Mouse (Mus musculus) hindbrain, embryonic 16.5 days (tissue): ENCODE measurements at regions not wholly inside any gene's neighbourhood (a gene's known extent, or its start where the extent isn't known, plus 50 kb on each side); places are given as distances from the start of the nearest gene placed in this dataset.
A peak's percentile ranks its signal among the peaks of the same experiment; 100 is the strongest.

Experiments used
- ATAC-seq: fragments of 200-750 bp; cut with Nextera tagmentation; 2 replicates; pipeline ENCODE4 v1.8.0; 2017; ENCODE audit warnings: moderate TSS enrichment, moderate library complexity
- H3K27ac ChIP-seq: fragments of 300-500 bp; sonication (generic); 2 replicates; pipeline ENCODE4 v1.5.1; 2014; ENCODE audit warnings: low read depth, mild to moderate bottlenecking, control low read depth, low read length, moderate library complexity
- H3K27me3 ChIP-seq: fragments of 300-500 bp; sonication (generic); replicated peaks from 2 replicates; pipeline ENCODE4 v1.6.1; 2014; ENCODE audit warnings: low read length; ENCODE audit not compliant: control insufficient read depth, insufficient read depth
- H3K36me3 ChIP-seq: fragments of 300-500 bp; sonication (generic); 2 replicates; pipeline ENCODE4 v1.6.1; 2014; ENCODE audit warnings: mild to moderate bottlenecking, low read length, moderate library complexity, mixed read lengths; ENCODE audit not compliant: control insufficient read depth, insufficient read depth
- H3K4me1 ChIP-seq: fragments of 300-500 bp; sonication (generic); 2 replicates; pipeline ENCODE4 v1.6.1; 2014; ENCODE audit warnings: low read depth, low read length; ENCODE audit not compliant: control insufficient read depth, insufficient read depth
- H3K4me2 ChIP-seq: fragments of 300-500 bp; sonication (generic); 2 replicates; pipeline ENCODE4 v1.6.1; 2014; ENCODE audit warnings: mild to moderate bottlenecking, low read length, control low read depth, moderate library complexity
- H3K4me3 ChIP-seq: fragments of 300-500 bp; sonication (generic); 2 replicates; pipeline ENCODE4 v1.5.1; 2014; ENCODE audit warnings: mild to moderate bottlenecking, low read length, control low read depth, moderate library complexity
- H3K9ac ChIP-seq: fragments of 300-500 bp; sonication (generic); 2 replicates; pipeline ENCODE4 v1.6.1; 2014; ENCODE audit warnings: low read depth, mild to moderate bottlenecking, control low read depth, low read length, moderate library complexity
- H3K9me3 ChIP-seq: fragments of 300-500 bp; sonication (generic); 2 replicates; pipeline ENCODE4 v1.6.1; 2014; ENCODE audit warnings: mild to moderate bottlenecking, low read length, moderate library complexity; ENCODE audit not compliant: control insufficient read depth
- WGBS: fragments of 180-500 bp; shearing (Covaris S2); extraction: QIAGEN DNeasy Blood & Tissue Kit; methylation state at CpG from one replicate; pipeline ENCODE4 v1.1.7; 2014; 5-methylcytosine and 5-hydroxymethylcytosine counted together

DNA sequence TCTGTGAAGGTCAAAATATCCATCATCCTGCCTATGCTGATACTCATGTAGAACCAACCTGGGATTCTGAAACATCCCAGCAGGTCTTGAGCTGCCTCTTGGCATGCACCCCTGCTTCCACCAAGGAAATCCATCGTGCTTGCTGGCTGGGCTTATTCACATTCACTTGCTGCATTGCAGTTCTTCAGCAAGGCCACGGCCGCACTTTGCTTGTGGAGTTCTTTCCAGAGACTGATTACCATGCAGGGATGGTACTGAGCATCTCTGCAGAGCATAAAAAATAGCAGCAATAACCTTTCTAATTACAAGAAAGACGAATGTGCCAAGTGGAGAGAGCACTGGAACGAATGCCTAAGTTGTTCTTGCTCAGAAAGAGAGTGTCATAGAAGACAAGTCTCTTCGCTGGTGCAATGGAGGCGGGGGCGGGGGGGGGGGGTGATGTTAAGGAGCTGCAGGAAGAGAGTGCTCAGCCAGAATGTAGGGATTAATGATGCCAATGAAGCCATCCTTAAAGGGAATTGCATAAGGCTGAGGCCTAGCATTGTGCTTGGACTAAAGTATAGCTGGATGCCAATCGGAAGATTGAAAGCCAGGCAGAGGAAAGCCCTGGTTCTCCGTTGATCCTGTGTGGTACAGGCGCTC is 205.9 kb downstream of the AI593442 start:
- H3K36me3 ChIP-seq: no peaks in the 10 kb centered on the region
- H3K4me2 ChIP-seq: no peak overlapping the region
- no peaks in the 10 kb centered on the region for H3K9me3 ChIP-seq
- peaks cover 3% of the 10 kb centered on the region; the same call in 1 of the 2 replicates for H3K4me1 ChIP-seq
- peak; percentile 81 for ATAC-seq
- WGBS: 70% methylated on average over 11 of the region's 11 CpGs
- no peak overlapping the region for H3K9ac ChIP-seq
- no peak overlapping the region for H3K4me3 ChIP-seq
- peak overlapping the region; percentile 54 for H3K27ac ChIP-seq
- H3K27me3 ChIP-seq: no peaks in the 10 kb centered on the region

DNA sequence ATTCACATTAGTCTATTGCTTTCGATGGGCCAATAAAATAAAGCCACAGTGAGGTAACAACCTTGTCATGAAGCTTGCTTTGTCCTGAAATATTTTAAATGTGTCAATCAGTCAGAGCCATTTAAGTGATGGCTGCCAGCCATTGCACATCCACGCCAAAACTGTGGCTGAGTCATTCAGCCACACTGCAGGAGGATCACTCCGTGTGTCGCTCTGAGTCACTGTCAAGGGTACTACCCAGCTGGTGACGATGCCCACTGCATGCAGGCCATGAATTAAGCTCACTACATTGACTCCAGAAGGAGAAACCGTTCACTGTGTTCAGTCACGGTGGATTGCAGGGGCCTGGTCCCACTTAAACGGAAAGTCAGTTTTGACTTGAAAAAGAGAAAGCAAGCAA is 206.7 kb downstream of the AI593442 start:
- WGBS: 65% methylated on average over 8 of the region's 8 CpGs
- no peak overlapping the region for H3K9ac ChIP-seq
- H3K36me3 ChIP-seq: no peaks in the 10 kb centered on the region
- H3K27me3 ChIP-seq: no peaks in the 10 kb centered on the region
- peak; percentile 73; the same call in 1 of the 2 replicates for ATAC-seq
- H3K4me2 ChIP-seq: no peak overlapping the region
- H3K4me3 ChIP-seq: no peak overlapping the region
- H3K27ac ChIP-seq: peak overlapping the region; percentile 18; the same call in 1 of the 2 replicates
- peaks cover 3% of the 10 kb centered on the region; the same call in 1 of the 2 replicates for H3K4me1 ChIP-seq
- H3K9me3 ChIP-seq: no peaks in the 10 kb centered on the region

DNA sequence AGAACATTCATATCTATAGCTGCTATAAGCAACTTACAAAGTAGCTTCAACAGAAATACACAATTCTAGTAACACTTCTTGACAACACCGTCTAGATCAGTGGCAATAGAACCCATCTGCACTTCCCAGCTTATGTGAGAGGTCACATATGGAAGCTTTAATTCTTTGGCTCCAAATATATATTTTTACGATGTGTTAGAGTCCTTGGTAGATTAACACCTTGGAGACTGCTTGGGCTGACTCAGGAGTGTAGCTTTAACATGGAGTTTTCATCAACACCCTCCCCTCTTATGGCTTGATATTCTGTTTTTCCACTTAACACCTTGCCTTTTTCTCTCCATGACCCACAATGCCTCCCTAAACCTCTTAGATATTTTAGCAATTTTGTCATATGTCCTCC is 221.1 kb downstream of the AI593442 start:
- no peak overlapping the region for H3K4me2 ChIP-seq
- no peaks in the 10 kb centered on the region for H3K4me1 ChIP-seq
- H3K4me3 ChIP-seq: no peak overlapping the region
- ATAC-seq: no peak
- no peak overlapping the region for H3K27ac ChIP-seq
- no peak overlapping the region for H3K9ac ChIP-seq
- no peaks in the 10 kb centered on the region for H3K27me3 ChIP-seq
- no peaks in the 10 kb centered on the region for H3K9me3 ChIP-seq
- 90% methylated on average over 2 of the region's 2 CpGs for WGBS
- no peaks in the 10 kb centered on the region for H3K36me3 ChIP-seq

DNA sequence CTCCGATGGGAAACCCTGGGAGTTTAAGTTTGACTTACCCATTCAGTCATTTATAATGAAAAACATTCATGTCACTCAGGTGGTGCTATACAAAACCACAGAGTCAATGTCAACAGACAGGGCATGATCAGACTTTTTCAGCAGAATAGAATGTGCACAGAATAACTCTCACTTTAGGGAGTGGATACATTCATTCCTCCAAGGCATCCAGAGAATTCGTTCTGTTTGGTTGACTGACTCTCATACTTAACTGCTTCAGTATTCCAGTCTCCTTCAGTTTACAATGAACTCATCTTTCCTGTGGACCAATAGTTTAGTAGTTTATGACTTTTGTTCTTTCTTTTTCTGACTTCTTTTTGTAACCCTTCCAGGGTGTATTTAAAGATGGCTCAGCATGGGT is 225.1 kb downstream of the AI593442 start:
- ATAC-seq: no peak
- Histone ChIP-seq H3K4me1 (no peaks in the 10 kb centered on the region), H3K27ac (no peak overlapping the region), H3K36me3 (no peaks in the 10 kb centered on the region), H3K4me2 (no peak overlapping the region), H3K27me3 (no peaks in the 10 kb centered on the region), H3K4me3 (no peak overlapping the region), H3K9me3 (no peaks in the 10 kb centered on the region), H3K9ac (no peak overlapping the region)
- WGBS: 79% methylated on average over 2 of the region's 2 CpGs

DNA sequence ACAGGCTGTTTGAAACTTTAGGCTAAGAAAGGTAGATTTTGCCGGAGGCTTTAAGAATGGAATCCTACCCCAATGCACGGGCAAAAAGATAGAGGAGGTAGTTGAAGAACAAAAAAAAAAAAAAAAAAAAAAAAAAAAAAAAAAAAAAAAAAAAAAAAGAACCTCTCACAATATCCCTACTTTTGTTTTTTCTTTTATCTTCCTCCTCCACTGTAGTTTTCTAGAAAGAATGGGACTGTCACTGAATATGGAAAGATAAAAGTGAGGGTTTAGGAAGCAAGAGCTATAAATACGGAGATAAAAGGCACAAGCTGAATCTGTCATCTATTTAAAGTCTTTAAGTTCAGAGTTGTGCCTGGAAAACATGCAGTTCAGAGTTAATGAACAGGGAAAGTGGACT is 227.8 kb downstream of the AI593442 start:
- Histone ChIP-seq H3K27me3 (no peaks in the 10 kb centered on the region), H3K9me3 (no peaks in the 10 kb centered on the region), H3K36me3 (no peaks in the 10 kb centered on the region), H3K9ac (no peak overlapping the region), H3K4me2 (no peak overlapping the region), H3K4me3 (no peak overlapping the region), H3K4me1 (no peaks in the 10 kb centered on the region), H3K27ac (no peak overlapping the region)
- 84% methylated on average over 3 of the region's 3 CpGs for WGBS
- no peak for ATAC-seq

DNA sequence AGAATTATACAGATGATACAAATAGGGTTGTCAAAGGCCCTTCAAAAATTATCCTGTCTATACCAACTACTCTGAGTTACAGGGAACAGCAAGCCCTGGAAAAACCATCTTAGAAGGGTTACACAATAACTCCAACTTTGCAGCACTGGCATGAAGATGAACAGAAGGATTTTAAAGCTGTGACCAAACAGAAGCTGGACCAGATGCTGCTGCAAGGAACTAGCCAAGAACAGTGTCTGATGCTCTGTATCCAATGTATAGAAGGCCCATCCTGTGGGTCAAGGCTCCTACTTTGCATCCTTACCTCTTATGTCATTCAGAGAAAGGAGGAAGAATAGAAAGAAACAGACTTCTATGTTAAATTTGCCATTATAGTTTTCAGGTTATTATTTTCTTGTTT is 231.3 kb downstream of the AI593442 start:
- ATAC-seq: no peak
- Histone ChIP-seq H3K9me3 (no peaks in the 10 kb centered on the region), H3K27ac (no peak overlapping the region), H3K4me3 (no peak overlapping the region), H3K36me3 (no peaks in the 10 kb centered on the region), H3K4me2 (no peak overlapping the region), H3K9ac (no peak overlapping the region), H3K27me3 (no peaks in the 10 kb centered on the region), H3K4me1 (no peaks in the 10 kb centered on the region)

DNA sequence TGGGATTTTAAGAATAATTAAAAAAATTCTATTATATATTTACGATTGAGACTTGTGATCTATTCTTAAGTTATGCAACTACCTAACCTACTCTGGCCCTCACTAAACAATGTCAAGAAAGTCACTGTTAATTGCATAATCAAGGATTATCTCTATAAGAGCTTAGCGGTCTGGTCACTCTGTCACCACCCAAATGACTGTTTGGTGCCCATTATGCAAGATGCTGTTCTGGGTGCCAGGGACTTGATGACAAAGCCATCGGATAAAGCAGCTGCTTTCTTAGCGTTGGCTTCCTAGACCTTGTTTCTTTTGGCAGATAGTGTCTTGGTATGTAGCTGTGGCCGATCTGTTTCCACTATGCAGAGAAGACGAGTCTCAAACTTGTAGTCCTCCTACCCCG is 236.4 kb downstream of the AI593442 start:
- no peaks in the 10 kb centered on the region for H3K9me3 ChIP-seq
- H3K36me3 ChIP-seq: no peaks in the 10 kb centered on the region
- no peak overlapping the region for H3K4me3 ChIP-seq
- no peak overlapping the region for H3K9ac ChIP-seq
- ATAC-seq: no peak
- no peaks in the 10 kb centered on the region for H3K4me1 ChIP-seq
- WGBS: 89% methylated on average over 7 of the region's 7 CpGs
- no peaks in the 10 kb centered on the region for H3K27me3 ChIP-seq
- no peak overlapping the region for H3K4me2 ChIP-seq
- H3K27ac ChIP-seq: no peak overlapping the region

DNA sequence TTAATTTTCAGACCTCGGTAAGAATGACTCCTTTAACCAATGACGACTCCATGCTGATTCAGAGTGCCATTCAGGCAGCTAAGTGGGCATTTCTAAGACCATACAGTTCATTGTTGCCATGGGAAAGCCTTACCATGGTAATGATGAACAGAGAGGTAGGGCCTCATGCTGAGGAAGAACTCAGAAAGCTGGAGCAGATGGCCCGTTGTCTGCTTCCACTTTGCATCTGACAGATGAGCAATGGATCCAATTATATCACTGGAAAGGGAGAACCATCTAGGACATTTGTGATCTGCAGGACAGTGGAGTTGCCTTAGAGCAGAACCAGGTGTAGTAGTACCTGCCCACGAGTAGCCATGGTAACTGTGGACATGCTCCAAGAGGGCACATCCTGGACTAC is 245.4 kb downstream of the AI593442 start:
- no peak overlapping the region for H3K9ac ChIP-seq
- H3K36me3 ChIP-seq: no peaks in the 10 kb centered on the region
- H3K27ac ChIP-seq: no peak overlapping the region
- H3K4me2 ChIP-seq: no peak overlapping the region
- H3K9me3 ChIP-seq: no peaks in the 10 kb centered on the region; the same call in 1 of the 2 replicates
- 0 out of 2 replicates have a peak, but pooled peaks have one; percentile 27 for ATAC-seq
- no peaks in the 10 kb centered on the region for H3K27me3 ChIP-seq
- H3K4me3 ChIP-seq: no peak overlapping the region
- H3K4me1 ChIP-seq: no peaks in the 10 kb centered on the region
- WGBS: 43% methylated on average over 4 of the region's 4 CpGs

DNA sequence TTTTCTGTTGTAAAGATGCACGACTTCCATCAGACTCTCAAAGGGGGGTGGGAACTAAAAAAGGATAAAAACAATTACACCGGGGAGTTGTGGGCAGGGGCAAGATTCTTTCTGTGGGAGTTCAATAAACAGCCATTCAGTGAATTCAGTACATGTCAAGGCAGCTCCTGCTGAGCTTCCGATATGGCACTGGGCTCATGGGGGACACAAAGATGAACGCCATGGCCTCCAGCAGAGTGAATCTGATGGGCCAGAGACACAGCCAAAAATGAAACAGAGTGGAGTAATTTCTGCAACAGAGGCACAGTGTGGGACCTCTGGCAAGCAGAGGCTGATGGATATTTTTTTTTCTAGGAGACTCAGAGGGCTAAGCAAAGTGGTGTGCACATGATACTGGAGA is 254.2 kb downstream of the AI593442 start:
- ATAC-seq: peak; percentile 40; the same call in 1 of the 2 replicates
- Histone ChIP-seq H3K9me3 (no peaks in the 10 kb centered on the region), H3K4me1 (no peaks in the 10 kb centered on the region; the same call in 1 of the 2 replicates), H3K36me3 (no peaks in the 10 kb centered on the region), H3K4me2 (no peak overlapping the region), H3K27ac (no peak overlapping the region), H3K9ac (no peak overlapping the region), H3K4me3 (no peak overlapping the region), H3K27me3 (no peaks in the 10 kb centered on the region)
- WGBS: 12% methylated on average over 4 of the region's 4 CpGs
